Mouse (Mus musculus): ENCODE results near the gene Kifc3. TPM values are rescaled to one million over a fixed set of nuclear protein-coding genes. Genes with fewer than 3 reads are reported as not detected.

Kifc3 gene
- polyA plus RNA-seq, 1 experiment, result 39.4 TPM

DNA sequence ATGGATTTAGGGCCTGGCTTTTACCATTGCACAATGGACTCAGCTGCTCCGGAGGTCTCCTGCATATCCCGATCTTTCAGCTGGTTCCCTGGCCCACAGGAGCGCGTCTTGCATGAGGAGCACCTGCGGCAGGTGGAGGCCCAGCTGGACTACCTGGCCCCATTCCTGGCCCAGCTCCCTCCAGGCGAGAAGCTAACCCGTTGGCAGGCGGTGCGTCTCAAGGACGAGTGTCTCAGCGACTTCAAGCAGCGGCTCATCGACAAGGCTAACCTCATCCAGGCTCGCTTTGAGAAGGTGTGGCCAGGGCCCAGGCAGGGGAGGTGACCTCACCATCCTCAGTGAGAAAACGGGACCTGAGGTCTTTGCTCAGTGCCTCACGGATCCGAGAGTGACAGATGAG lies 126.5 kb downstream of the Kifc3 start:
- DNase-seq (ENCODE audit: low read depth), result no peak

DNA sequence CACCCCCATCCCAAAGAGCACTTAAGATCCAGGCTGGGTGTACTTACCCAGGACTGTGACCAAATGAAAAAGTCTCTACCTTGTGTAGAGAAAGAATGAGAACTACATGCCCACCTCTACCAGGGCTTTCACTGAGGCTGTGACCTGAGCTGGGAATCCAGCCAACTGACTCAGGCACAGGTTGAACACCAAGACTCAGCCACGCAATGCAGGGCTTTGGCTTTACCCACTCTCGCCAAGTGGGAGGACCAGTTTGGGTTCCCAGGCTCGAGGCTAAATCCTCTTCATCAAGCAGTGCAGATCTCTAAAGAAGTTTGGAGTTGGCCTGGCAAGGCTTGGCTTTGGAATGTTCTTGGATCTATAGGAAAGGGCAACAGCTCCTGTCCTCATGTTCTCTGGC lies 127.1 kb downstream of the Kifc3 start:
- DNase-seq (ENCODE audit: low read depth), result peak; percentile 61

DNA sequence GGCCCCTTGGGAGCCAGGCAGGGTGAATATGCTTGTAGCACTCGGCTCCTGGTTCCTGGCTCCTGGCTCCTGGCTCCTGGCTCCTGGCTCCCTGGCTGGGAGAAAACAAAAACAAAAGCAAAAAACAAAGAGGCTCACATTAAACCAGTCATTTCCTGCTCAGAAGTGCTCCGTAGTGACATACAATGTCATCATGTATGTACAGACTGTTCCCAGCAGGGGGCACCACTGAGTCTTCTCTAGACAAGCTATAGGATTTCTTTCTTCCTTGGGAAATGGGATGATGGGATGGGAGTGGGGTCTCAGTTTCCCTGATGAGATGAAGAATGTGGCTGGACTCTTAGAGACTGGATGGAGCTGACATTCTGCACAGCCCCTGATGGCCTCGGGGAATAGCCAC lies 135.0 kb downstream of the Kifc3 start:
- DNase-seq (ENCODE audit: low read depth), result no peak

DNA sequence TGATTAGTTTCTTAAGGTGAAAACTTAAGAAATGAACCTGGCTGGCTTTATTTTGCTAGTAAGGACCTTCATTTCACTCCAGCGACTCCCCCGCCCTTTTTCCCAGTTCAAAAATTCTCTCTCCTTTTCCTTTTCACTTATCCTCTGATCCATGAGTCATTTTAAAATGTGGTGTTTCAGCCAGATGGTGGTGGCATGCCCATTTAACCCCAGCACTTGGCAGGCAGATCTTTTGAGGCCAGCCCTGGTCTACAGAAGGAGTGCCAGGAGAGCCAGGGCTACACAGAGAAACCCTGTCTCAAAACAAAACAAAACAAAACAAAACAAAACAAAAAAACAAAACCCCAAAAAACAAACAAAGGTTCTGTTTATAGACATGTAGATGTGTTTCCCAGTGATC lies 138.1 kb downstream of the Kifc3 start:
- DNase-seq (ENCODE audit: low read depth), result no peak

DNA sequence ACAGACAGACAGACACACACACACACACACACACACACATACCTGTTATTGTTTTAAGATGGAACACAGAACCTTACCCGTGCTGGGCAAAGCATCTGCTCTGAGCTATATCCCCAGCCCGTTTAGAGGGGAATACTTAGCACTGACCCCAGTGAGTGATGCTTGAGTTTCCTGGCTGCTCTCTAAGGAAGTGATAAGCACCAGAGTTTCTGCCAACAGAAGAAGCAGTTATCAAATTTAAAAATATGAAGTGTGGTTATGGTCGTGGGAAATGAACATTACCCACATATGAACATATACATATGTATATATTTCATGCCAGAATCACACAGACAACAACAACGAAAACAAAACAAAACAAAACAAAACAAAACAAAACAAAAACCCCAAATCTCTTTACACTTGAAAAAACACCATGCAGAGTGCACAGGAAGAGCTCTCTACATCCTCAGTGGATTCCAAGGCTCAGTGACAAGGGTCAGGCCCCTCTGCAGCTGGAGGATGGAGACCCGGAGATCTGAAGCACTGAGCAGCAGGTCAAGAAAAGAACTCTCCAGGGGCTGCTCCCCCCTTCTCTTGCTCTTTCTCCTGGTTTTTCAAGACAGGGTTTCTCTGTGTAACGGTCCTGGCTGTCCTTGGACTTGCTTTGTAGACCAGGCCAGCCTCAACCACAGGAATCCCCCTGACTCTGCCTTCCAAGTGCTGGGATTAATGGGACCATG lies 142.6 kb downstream of the Kifc3 start:
- no peak for DNase-seq (ENCODE audit: low read depth)

DNA sequence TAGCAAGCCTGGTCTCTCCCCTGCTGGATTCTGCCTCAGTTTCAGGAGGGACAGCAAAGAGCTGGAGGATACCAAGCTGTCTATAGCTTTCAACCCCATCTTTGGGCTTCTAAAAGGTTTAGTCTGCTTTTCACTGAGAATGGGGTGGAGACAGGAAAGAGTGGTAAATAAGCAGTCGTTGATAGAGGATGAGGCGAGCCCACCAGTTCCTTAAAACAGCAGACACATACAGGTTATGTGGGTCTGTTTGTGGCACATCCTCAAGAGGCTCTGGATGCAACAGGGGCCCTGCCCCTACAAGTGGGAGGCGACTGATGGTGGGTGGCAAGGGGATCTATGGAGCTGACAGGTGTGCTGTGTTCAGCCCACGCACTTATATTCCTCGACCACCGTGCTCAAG lies 144.0 kb downstream of the Kifc3 start:
- DNase-seq (ENCODE audit: low read depth), result no peak

DNA sequence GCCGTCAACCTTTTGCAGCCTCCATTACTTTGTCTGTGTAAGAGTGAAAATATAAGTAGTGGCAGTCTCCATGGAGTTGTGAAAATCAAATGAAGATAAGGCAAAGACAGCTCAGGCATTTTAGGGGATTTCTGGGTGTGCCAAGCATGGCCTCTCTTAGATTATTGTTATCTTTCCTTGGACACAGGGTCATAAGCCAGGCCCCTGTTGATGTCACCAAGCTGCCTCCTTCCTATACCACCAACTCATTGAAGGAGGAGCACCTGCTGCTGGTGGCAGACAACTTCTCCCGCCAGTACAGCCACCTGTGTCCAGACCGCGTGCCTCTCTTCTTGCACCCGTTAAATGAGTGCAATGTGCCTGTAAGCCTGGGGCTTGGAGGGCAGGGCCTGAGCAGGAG lies 146.2 kb downstream of the Kifc3 start:
- DNase-seq (ENCODE audit: low read depth), result no peak

DNA sequence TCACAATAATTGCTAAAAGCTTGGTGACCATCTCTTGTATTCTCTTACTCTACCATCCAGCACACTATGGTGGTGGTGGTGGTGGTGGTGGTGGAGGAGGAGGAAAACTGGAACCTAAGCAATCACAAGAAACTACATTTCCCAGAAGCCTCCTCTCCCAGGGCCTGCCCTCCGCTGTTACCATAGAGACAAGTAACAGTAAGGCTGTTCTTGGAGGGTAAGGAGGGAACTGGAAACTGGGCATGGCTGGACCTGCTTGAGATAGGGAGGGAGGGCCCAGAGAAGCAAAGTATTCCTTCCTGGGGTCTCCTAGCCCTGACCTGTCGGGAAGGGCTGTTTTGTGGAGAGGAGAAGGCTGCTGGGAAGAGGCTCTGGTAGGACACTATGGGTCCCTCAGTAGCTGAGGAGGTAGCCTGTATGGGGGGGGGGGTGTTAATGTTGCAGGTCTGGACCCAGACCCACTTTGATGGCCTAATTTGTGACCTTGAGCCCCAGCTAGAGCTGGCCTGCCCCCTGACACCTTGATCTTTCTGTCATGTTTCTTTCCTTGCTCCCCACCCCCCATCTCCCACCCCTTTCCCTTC lies 147.6 kb downstream of the Kifc3 start, which contains the start of gene Drc7:
Gene Drc7 (plus strand): TSS at position 177 of the 584 bp plus-strand sequence.
- DNase-seq (ENCODE audit: low read depth), result no peak

DNA sequence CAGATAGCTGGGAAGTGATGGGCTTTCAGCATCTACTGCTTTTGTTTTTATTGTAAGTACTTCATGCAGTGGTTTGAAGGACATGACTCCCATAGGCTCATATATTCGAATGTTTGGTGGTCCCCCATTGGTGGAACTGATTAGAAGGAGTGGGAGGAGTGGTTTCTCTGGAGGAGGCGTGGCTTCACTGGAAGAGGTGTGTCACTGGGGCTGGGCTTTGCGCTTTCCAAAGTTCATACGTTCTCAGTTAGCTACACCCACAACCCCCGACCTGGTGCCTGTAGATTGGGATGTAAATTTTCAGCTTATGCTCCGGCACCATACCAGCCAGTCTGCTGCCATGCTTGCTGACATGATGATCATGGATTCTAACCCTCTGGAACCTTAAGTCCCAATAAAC lies 148.2 kb downstream of the Kifc3 start:
- no peak for DNase-seq (ENCODE audit: low read depth)

Other genes starting within 250 kb of the Kifc3 start
- 326 and 447 TPM in 2 replicates for gene Adgrg1, start 228.1 kb downstream of the Kifc3 start, polyA plus RNA-seq (2012; rRNA removed)
- gene Adgrg3, start 185.1 kb downstream of the Kifc3 start, polyA plus RNA-seq (2012; rRNA removed), result 5.5 TPM in 2 replicates
- gene Drc7, start 147.7 kb downstream of the Kifc3 start, polyA plus RNA-seq (2012; rRNA removed), result 1.7 and 3.5 TPM in 2 replicates
- gene Katnb1, start 121.6 kb downstream of the Kifc3 start, polyA plus RNA-seq (2012; rRNA removed), result 20.0 TPM in 2 replicates
- gene Cngb1, start 103.8 kb upstream of the Kifc3 start, polyA plus RNA-seq (2012; rRNA removed), result 0.99 and 1.3 TPM in 2 replicates
- gene Tepp, start 107.8 kb upstream of the Kifc3 start, polyA plus RNA-seq (2012; rRNA removed), result 0.90 and 2.1 TPM in 2 replicates
- 6.7 and 7.1 TPM in 2 replicates for gene Zfp319, start 129.1 kb upstream of the Kifc3 start, polyA plus RNA-seq (2012; rRNA removed)
- 26.5 and 30.5 TPM in 2 replicates for gene Usb1, start 129.5 kb upstream of the Kifc3 start, polyA plus RNA-seq (2012; rRNA removed)
- gene Mmp15, start 149.5 kb upstream of the Kifc3 start, polyA plus RNA-seq (2012; rRNA removed), result 11.1 and 12.2 TPM in 2 replicates
- gene Cfap20, start 232.1 kb upstream of the Kifc3 start, polyA plus RNA-seq (2012; rRNA removed), result 51.7 and 52.4 TPM in 2 replicates